Mouse (Mus musculus) liver, adult 2 months (tissue): Measurements from ENCODE around the gene Tcam1.

ENCODE experiments used
- CTCF ChIP-seq: fragments of 200-500 bp; IDR thresholded peaks from 2 replicates; pipeline ENCODE4 v1.5.1; 2011; ENCODE audit warnings: low read depth, low read length, control low read depth
- POLR2A ChIP-seq: fragments of 200-500 bp; IDR thresholded peaks from 2 replicates; pipeline ENCODE4 v1.6.1; 2011; ENCODE audit warnings: low read length, control low read depth; ENCODE audit not compliant: insufficient read depth; ENCODE audit errors: extremely low read depth

GRCm38 (mm10) chr11:106338029-106338428 is 61.6 kb downstream of the Tcam1 start:
- TF ChIP-seq CTCF (no peak), POLR2A (no peak)
